Mouse (Mus musculus): ENCODE measurements around the gene Ercc1.

Ercc1 gene

DNA sequence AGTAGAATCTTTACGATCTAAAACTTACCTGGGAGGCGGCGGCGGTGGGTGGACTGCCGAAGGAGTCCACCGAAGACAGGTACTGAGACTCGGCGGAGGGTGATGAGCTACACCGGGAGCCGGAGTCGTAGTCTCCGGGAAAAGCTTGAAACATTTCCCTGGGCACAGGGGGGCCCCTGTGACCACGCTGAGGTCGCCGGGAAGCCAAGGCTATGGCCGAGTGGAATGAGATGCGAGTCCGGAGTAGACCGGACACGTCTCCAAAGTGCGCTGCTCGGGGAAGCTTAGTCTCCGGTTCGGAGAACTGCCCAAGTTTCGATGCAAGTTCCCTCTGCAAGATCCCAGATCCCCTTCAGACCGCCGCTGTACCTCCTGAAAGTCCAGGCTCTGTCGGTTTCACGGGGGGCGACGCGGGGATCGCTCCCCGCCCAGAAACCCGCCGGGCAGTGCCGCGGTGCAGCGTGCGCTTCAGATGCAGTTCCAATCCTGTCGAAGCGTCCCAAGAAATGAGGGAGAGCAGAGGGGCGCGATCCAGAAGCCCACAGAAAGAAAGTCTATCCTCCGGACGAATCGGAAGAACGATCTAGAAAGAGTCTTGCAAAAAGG is 35.2 kb upstream of the Ercc1 start:
- no peak for DNase-seq (ENCODE audit: low spot score in 2 of 2)

GRCm38 (mm10) chr7:19309884-19310641 is 34.5 kb upstream of the Ercc1 start, which contains the start of gene Fosb:
Gene Fosb (minus strand): TSS chr7:19310051.
- DNase-seq (ENCODE audit: low spot score in 2 of 2): peak; percentile 91 to 95

GRCm38 (mm10) chr7:19311991-19312390 is 32.6 kb upstream of the Ercc1 start:
- DNase-seq (ENCODE audit: low spot score in 2 of 2): no peak

GRCm38 (mm10) chr7:19314033-19314432 is 30.5 kb upstream of the Ercc1 start:
- DNase-seq (ENCODE audit: low spot score in 2 of 2): no peak

DNA sequence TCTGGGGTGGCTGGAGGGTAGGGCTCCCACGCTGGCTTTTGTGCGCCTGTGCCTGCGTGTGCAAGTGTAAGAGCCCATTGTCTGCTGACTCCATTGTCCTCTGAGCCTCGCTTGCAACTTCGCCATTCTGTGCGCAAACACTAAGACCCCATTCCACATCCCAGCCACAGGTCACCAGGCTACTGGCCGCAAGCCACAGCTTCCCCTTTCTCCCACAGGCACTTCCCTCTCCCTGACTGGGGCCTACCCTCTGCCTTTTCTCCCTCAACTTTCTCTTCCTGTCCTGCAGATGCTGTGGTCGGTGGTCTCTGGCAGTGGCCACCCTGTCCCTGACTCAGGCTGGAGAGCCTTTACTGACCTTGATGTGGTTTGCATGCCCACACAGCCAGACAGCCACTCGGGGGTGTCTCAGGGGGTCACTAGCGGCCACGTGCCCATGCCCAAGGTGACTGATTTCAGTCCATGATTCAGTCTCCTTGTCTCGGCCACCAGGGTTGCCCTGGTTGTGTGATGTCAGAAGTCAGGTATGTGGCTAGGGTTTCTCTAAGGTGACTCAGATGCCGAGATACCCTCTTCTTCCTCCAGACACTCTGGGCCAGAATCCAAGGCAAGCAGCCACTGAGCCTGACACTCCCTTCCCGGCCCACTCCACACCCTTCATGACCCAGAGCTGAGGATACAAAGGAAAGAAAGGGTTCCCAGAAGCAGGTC is 28.0 kb upstream of the Ercc1 start:
- DNase-seq (ENCODE audit: low spot score in 2 of 2): no peak

- DNase-seq (ENCODE audit: low spot score in 2 of 2): no peak
These were observed 26.4 kb upstream of the Ercc1 start for GRCm38 (mm10) chr7:19318201-19318600.

GRCm38 (mm10) chr7:19318676-19319075 is 25.9 kb upstream of the Ercc1 start:
- no peak for DNase-seq (ENCODE audit: low spot score in 2 of 2)

GRCm38 (mm10) chr7:19319458-19319857 is 25.1 kb upstream of the Ercc1 start:
- no peak for DNase-seq (ENCODE audit: low spot score in 2 of 2)

DNA sequence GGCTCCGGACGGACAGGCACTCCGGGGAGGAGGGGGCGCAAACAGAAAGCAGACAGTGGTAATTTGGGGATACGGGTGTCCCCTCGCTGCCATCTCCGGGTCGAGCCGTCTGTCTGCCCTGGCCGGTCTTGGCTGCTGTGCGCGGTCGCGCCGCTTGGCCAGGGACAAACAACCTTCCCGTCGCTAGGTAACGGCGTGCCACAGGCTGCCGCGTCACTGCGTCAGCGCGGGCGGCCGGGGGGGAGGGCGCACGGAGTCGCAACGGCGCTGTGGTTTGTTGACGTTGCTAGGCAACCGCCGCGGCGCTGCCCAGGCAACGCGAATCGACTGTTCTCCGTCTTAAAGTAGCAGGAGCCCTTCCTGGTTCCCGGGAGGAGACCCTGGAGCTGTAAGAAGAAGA is 24.7 kb upstream of the Ercc1 start:
- DNase-seq (ENCODE audit: low spot score in 2 of 2): peak; percentile 82 to 86

DNA sequence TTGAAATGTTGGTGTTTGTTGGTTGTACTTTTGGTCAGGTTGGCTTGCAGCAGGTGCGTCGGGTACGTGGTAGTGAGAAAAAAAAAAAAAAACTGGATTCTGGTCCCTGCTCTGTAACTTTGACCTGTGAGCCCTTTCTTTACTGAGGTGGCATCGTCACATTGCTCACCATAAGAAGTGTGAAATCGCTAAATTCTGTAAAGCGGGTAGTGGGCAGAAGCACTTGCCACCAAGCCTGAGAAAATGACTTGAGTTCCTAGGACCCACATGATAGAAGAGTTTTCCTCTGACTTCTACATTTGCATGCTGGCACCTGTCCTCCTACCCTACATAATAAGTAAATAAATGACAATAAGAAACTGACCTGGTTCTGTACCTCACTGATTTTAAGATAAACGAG is 23.9 kb upstream of the Ercc1 start:
- no peak for DNase-seq (ENCODE audit: low spot score in 2 of 2)

DNA sequence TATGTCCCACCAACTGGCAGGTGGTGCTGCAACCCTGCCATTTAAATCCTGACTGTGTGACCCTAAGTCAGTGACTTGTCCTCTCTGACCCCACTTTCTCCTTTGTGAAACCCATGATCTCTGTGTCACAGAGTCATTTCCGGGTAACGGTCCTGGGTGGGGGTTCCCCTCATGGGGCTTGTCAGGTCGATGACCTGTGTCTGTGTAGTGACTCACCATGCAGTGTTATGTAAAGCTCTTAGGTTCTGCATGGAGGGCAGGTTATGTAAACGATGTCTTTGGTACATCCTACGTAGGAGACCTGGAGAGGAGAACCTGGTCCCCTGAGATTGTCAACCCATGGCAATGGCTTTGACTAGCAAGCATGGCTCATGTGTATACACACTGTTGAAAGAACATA is 23.1 kb upstream of the Ercc1 start:
- no peak for DNase-seq (ENCODE audit: low spot score in 2 of 2)

DNA sequence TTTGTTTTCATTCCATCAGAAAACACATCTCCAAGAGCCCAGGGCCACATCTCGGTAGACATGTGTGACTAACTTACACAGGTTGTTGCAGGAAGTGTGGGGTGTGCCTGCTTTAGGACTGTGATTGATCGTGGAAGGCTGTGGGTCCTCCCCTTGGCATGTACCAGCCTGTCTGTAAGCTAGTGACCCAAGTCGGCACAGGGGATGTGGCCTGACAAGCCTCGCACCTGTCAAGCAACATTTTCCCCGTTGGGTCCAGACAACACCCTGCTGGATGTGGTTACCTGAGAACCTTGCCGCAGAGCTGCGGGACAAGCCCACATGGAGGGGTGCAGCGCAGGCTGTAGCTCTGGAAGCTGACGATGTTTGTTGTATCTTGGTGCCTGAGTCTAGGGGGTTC is 22.1 kb upstream of the Ercc1 start:
- DNase-seq (ENCODE audit: low spot score in 2 of 2): no peak

- no peak for DNase-seq (ENCODE audit: low spot score in 2 of 2)
These were observed 20.4 kb upstream of the Ercc1 start for GRCm38 (mm10) chr7:19324221-19324620.

DNA sequence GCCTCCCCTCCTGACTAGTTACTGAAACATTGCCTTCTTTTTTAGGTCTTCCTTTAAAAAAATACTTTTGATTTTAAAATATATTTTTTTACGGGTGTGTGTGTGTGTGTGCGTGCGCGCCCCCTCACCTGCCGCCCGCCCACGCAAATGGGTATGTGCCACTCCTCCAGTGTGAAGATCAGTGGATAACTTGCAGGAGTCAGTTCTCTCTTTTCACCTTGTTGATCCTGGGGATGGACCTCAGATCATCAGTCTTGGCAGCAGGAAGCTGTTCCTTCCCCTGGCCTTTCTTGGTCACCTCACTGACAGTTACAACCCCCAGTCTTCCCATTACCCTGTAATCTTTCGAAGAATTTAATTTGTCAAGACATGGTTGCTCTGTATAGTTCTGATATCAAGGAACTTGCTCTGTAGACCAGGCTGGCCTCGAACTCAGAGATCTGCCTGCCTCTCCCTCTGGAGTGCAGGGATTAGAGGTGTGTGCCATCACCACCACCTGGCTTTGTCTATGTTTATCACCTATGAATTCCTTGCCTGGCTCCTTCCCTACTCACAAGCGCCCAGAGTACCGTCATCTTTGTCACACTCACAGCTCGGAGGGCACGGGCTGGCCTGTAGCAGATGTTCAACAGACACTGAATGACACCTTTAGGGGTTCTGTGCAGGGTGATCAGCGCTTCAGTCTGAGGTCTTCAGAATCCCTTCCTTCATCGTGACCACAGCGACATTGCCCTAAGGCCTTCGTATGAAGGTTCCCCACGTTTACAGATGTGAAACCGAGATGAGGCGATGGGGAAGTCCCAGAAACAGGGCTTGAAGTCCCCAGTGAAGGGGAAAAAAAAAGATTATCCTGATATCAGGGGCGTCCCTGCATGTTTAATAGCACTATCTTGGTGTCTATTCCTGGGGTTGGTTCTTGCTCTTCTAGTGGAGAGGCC is 19.0 kb upstream of the Ercc1 start:
- DNase-seq (ENCODE audit: low spot score in 2 of 2): no peak

- peak in 1 of 2 experiments; percentile 42 for DNase-seq (ENCODE audit: low spot score in 2 of 2)
These were observed 18.2 kb upstream of the Ercc1 start for GRCm38 (mm10) chr7:19326359-19326758.

DNA sequence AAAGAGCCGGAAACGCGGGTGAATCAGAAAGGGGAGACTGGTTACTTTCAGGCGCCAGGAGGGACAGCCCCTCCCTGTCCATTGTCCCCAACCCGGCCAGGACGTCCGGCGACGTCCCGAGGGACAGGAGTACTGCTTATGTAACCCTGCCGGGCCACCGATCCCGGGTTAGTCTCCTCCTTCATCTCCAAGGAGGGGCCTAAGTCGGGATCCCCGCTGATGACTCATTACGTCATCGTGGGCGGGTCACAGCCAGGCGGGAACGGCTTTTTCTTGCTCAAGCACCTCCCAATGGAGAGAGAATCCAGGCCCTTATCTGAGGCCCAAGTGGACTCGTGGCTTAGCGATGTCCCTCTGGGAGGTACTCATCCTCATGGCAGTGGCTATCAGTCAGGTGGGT is 17.4 kb upstream of the Ercc1 start:
- no peak for DNase-seq (ENCODE audit: low spot score in 2 of 2)

DNA sequence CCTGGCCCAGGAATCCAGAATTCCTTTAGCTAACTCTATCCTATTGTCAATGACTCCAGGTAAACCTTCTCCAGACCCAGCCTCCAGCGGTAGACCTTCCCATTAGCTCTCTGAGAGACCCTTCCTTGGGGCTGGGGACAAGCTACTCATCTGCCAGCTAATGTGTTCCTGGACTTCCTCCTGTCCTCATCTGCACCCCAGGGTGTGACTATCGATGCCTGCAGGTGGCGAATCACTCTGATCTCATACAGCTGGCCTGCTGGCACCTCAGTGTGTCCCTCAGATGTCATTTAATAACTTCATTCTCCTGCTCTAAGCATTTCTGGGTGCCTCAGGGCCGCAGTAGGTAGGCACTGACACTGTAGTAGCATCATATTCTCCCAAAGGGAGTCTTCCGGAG is 16.8 kb upstream of the Ercc1 start:
- DNase-seq (ENCODE audit: low spot score in 2 of 2): no peak

- no peak for DNase-seq (ENCODE audit: low spot score in 2 of 2)
These were observed 16.2 kb upstream of the Ercc1 start for GRCm38 (mm10) chr7:19328425-19328824.

- DNase-seq (ENCODE audit: low spot score in 2 of 2): no peak
These were observed 12.7 kb upstream of the Ercc1 start for GRCm38 (mm10) chr7:19331910-19332309.

DNA sequence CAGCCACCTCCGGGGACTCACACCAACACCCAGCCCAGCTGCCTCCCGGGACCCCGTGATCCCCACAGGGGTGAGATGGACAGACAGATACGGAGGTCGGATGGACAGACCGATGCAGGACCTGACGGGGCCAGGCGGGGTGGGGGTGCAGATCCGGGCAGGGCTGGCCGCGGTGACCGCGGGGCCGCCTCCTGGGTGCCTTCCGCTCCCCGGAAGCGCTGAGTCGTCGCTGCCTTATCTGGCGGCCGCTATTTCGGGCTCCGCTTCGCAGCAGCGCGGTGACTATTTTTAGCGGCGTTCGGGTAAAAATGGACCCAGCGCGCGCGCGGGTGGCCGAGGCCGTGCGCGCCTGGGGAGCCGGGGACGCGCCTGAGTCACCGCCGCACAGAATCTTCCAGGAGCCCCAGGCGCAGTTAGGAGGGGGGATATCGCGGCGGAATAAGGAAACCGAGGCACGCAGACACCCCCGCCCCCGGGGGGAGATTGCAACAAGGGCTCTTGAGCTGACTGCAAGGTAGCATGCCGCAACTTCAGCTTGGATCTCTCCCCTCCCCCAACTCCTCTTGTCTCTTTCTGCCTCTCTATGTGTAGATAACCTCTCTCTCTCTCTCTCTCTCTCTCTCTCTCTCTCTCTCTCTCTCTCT is 11.7 kb upstream of the Ercc1 start:
- peak; percentile 19 to 31 for DNase-seq (ENCODE audit: low spot score in 2 of 2)

DNA sequence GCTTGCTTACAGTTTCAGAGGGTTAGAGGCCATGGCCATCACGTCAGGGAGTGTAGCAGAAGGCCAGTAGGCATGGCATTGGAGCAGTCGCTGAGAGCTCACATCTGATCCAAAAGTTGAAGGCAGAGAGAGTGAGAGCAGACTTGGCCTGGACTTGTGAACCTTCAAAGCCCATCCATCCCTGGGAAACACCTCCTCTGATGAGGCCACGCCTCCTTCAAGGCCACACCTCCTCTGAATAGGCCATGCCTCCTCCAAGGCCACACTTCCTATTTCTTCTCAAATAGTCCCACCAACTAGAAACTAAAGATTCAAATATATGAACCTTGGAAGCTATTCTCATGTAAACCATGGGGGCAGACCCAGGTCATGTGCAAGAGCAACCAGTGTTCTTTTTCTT is 9.0 kb upstream of the Ercc1 start:
- no peak for DNase-seq (ENCODE audit: low spot score in 2 of 2)

Measured in thymus, postnatal 10 days (tissue).